Mouse (Mus musculus) forebrain, embryonic 11.5 days (tissue): ENCODE measurements around the gene Ier2. TPM values are rescaled to one million over a fixed set of nuclear protein-coding genes. Genes with fewer than 3 reads are reported as not detected.

Source experiments
- ATAC-seq: fragments of 200-750 bp; cut with Nextera tagmentation; replicated peaks from 2 replicates; pipeline ENCODE4 v1.8.0; 2017; ENCODE audit warnings: moderate TSS enrichment; ENCODE audit not compliant: low FRiP score
- DNase-seq: peaks from one replicate; pipeline ENCODE4 v3.0.0-alpha.2; 2017; ENCODE audit warnings: low spot score
- H3K27ac ChIP-seq: fragments of 300-500 bp; sonication (generic); 2 replicates; pipeline ENCODE4 v1.5.1; 2014; ENCODE audit warnings: low read depth, low read length
- H3K27me3 ChIP-seq: fragments of 300-500 bp; sonication (generic); 2 replicates; pipeline ENCODE4 v1.6.1; 2014; ENCODE audit warnings: mild to moderate bottlenecking, low read length, mixed read lengths; ENCODE audit not compliant: control insufficient read depth, insufficient read depth
- H3K36me3 ChIP-seq: fragments of 300-500 bp; sonication (generic); 2 replicates; pipeline ENCODE4 v1.6.1; 2014; ENCODE audit warnings: mild to moderate bottlenecking, low read length, moderate library complexity, mixed read lengths; ENCODE audit not compliant: control insufficient read depth, insufficient read depth
- H3K4me1 ChIP-seq: fragments of 300-500 bp; sonication (generic); replicated peaks from 2 replicates; pipeline ENCODE4 v1.6.1; 2014; ENCODE audit warnings: low read length, mixed read lengths; ENCODE audit not compliant: control insufficient read depth, insufficient read depth
- H3K4me2 ChIP-seq: fragments of 300-500 bp; sonication (generic); 2 replicates; pipeline ENCODE4 v1.6.1; 2014; ENCODE audit warnings: low read depth, mild to moderate bottlenecking, low read length, moderate library complexity, mixed read lengths; ENCODE audit not compliant: severe bottlenecking
- H3K4me3 ChIP-seq: fragments of 300-500 bp; sonication (generic); 2 replicates; pipeline ENCODE4 v1.5.1; 2014; ENCODE audit warnings: low read depth, low read length
- H3K9ac ChIP-seq: fragments of 300-500 bp; sonication (generic); 2 replicates; pipeline ENCODE4 v1.6.1; 2014; ENCODE audit warnings: low read length
- H3K9me3 ChIP-seq: fragments of 300-500 bp; sonication (generic); 2 replicates; pipeline ENCODE4 v1.6.1; 2016; ENCODE audit warnings: low read length, mixed read lengths; ENCODE audit not compliant: control insufficient read depth
- WGBS: fragments of 180-500 bp; shearing (Covaris S2); extraction: QIAGEN DNeasy Blood & Tissue Kit; methylation state at CpG from one replicate; pipeline ENCODE4 v1.1.7; 2014; 5-methylcytosine and 5-hydroxymethylcytosine counted together
- polyA plus RNA-seq: library from polyadenylated mRNA; unstranded; fragments of >200 nt; fragmentation: Nextera tagmentation; extraction: Ambion mirVana; gene quantifications from 2 replicates; pipeline ENCODE4 v1.2.1, GENCODE M21; 2014

The Ier2 gene
- polyA plus RNA-seq, 1 experiment from 2014 or later = 68.7 TPM

GRCm38 (mm10) chr8:84640010-84640588 lies 22.6 kb downstream of the Ier2 start:
- WGBS = 37% methylated on average over 9 of the region's 9 CpGs
- peak; percentile 50 for DNase-seq
- Histone ChIP-seq H3K4me2 (peak overlapping the region; percentile 51), H3K27ac (no peak overlapping the region), H3K4me3 (peak overlapping the region; percentile 55), H3K4me1 (peaks cover 6% of the 10 kb centered on the region; the same call in 1 of the 2 replicates), H3K9ac (peak overlapping the region; percentile 60; the same call in 1 of the 2 replicates), H3K36me3 (no peaks in the 10 kb centered on the region), H3K27me3 (no peaks in the 10 kb centered on the region), H3K9me3 (no peaks in the 10 kb centered on the region)
- ATAC-seq = no peak

- H3K9me3 ChIP-seq = no peaks in the 10 kb centered on the region
- under 1% methylated on average over 106 of the region's 106 CpGs for WGBS
- no peaks in the 10 kb centered on the region for H3K27me3 ChIP-seq
- ATAC-seq (peak; percentile 93), DNase-seq (peak; percentile 96)
- H3K4me3 ChIP-seq = peak overlapping the region; percentile 55
- H3K4me2 ChIP-seq = peak overlapping the region; percentile 92
- peak overlapping the region; percentile 92 for H3K27ac ChIP-seq
- H3K4me1 ChIP-seq = peaks cover 6% of the 10 kb centered on the region; the same call in 1 of the 2 replicates
- peak overlapping the region; percentile 87 for H3K9ac ChIP-seq
- H3K36me3 ChIP-seq = no peaks in the 10 kb centered on the region
These were observed 23.3 kb downstream of the Ier2 start for GRCm38 (mm10) chr8:84639162-84640009.

- Histone ChIP-seq H3K27ac (peak overlapping the region; percentile 92), H3K9ac (peak overlapping the region; percentile 87), H3K36me3 (no peaks in the 10 kb centered on the region), H3K4me2 (peak overlapping the region; percentile 92), H3K4me3 (peak overlapping the region; percentile 55), H3K9me3 (no peaks in the 10 kb centered on the region), H3K27me3 (no peaks in the 10 kb centered on the region), H3K4me1 (peaks cover 6% of the 10 kb centered on the region; the same call in 1 of the 2 replicates)
- peak; percentile 52 for ATAC-seq
- under 1% methylated on average over 51 of the region's 52 CpGs for WGBS
- peak; percentile 79 for DNase-seq
These were observed 24.0 kb downstream of the Ier2 start for GRCm38 (mm10) chr8:84638555-84639161.

GRCm38 (mm10) chr8:84637946-84638554 lies 24.6 kb downstream of the Ier2 start:
- ATAC-seq = no peak
- WGBS = 38% methylated on average over 8 of the region's 8 CpGs
- peak overlapping the region; percentile 92 for H3K4me2 ChIP-seq
- no peaks in the 10 kb centered on the region for H3K9me3 ChIP-seq
- peaks cover 6% of the 10 kb centered on the region; the same call in 1 of the 2 replicates for H3K4me1 ChIP-seq
- peak overlapping the region; percentile 92; the same call in 1 of the 2 replicates for H3K27ac ChIP-seq
- no peaks in the 10 kb centered on the region for H3K27me3 ChIP-seq
- peak overlapping the region; percentile 55 for H3K4me3 ChIP-seq
- DNase-seq = no peak
- H3K36me3 ChIP-seq = no peaks in the 10 kb centered on the region
- peak overlapping the region; percentile 87 for H3K9ac ChIP-seq

DNA sequence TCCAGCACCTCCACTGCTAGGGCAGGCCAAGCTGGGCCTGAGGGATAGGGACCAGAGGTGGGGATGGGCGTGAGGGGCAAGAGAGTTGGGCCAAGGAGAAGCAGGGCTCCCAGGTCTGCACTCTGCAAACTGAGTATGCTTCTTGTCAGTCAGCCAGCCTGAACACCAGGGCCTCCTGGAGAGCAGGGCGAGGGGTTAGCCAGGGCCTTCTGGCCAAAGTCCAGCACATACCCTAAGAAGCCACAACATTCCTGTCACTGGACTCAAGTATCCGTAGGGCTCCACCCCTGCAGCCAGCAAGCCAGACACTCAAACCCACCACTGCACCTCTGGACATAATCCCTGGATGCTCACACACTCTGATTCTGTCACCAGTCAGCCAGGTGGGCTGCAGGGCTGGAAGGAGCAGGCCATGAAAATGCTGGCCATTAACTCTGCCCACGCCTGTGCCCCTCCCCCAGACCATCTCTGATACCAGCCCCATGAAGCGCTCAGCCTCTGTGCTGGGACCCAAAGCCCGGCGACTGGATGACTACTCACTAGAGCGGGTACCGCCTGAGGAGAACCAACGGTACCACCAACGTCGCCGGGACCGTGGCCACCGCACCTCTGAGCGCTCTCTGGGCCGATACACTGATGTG lies 26.5 kb downstream of the Ier2 start:
- Histone ChIP-seq H3K4me1 (peaks cover 6% of the 10 kb centered on the region; the same call in 1 of the 2 replicates), H3K9ac (no peak overlapping the region), H3K4me3 (no peak overlapping the region), H3K27ac (no peak overlapping the region), H3K36me3 (no peaks in the 10 kb centered on the region), H3K4me2 (no peak overlapping the region), H3K27me3 (no peaks in the 10 kb centered on the region), H3K9me3 (no peaks in the 10 kb centered on the region; the same call in 1 of the 2 replicates)
- ATAC-seq = no peak
- WGBS = 89% methylated on average over 17 of the region's 17 CpGs
- no peak for DNase-seq

- H3K36me3 ChIP-seq = no peaks in the 10 kb centered on the region
- H3K9me3 ChIP-seq = no peaks in the 10 kb centered on the region; the same call in 1 of the 2 replicates
- no peaks in the 10 kb centered on the region for H3K27me3 ChIP-seq
- DNase-seq (no peak), ATAC-seq (no peak)
- H3K4me3 ChIP-seq = no peak overlapping the region
- H3K4me1 ChIP-seq = peaks cover 6% of the 10 kb centered on the region; the same call in 1 of the 2 replicates
- H3K27ac ChIP-seq = peak overlapping the region; percentile 57
- 70% methylated on average over 14 of the region's 14 CpGs for WGBS
- no peak overlapping the region for H3K4me2 ChIP-seq
- 0 out of 2 replicates have a peak overlapping the region, but pooled peaks have one; percentile 8 for H3K9ac ChIP-seq
These were observed 27.1 kb downstream of the Ier2 start for GRCm38 (mm10) chr8:84635397-84636050.

DNA sequence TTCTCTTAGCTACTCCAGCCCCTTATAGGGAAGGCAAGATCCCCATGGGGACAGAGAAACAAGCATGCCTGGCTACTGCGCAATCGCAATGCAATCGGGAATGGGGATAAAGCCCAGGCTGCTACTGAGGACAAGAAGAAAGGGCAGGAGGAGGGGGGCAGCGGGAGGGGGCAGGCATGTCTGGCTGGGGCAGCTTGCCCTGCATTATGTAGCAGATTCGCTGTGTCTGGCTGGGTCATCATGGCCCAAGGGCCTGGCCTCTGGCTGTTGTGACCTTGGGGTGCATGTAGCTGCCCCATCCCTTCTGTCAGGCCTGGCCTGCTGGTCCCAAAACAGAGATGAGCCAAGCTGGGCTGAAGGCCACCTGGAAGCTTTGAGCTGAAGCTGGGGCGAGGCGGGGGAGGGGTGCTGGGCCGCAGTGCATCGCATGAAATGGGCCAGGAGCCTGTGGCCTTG lies 27.8 kb downstream of the Ier2 start:
- ATAC-seq = no peak
- Histone ChIP-seq H3K4me2 (no peak overlapping the region), H3K9me3 (no peaks in the 10 kb centered on the region; the same call in 1 of the 2 replicates), H3K4me1 (peaks cover 6% of the 10 kb centered on the region; the same call in 1 of the 2 replicates), H3K9ac (peak overlapping the region; percentile 23), H3K27ac (peak overlapping the region; percentile 57), H3K4me3 (no peak overlapping the region), H3K36me3 (no peaks in the 10 kb centered on the region), H3K27me3 (no peaks in the 10 kb centered on the region)
- WGBS = 30% methylated on average over 9 of the region's 9 CpGs
- no peak for DNase-seq
